Comparison of ENCODE assay signal across 7 mouse cellular contexts in the genomic region with DNA sequence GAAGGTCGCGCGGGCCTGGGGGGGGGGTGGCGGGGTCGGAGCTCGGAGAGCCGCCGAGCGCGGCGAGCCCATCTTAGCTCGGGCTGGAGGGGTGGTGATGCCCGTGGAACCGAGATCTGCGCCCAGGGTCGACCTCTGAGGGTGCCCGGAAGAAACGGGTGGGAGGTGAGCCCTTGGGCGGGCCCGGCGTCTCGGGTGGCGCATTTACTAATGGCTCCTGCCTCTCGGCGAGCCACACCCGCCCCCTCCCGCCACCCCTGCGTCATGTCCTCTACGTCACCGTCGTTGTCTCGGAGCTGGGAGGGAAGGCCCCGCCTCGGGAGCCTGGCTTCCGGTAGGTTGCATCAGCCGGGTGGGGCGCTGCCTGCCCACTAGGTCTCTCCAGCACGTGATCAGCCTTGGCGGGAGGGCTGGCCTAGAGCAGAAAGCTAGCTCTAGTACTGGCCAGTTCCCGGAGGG. TPM values are rescaled to one million over a fixed set of nuclear protein-coding genes. Genes with fewer than 3 reads are reported as not detected.
DNase-seq lines count a peak whose midpoint lies in the region; ATAC-seq lines count a peak whose summit lies in the region.

No protein-coding gene starts in this region.

- peak overlapping the region; percentile 65 for H3K4me2 ChIP-seq in intestine, embryonic 15.5 days (replicated peaks)

- DNase-seq in adrenal gland, adult 18-20 months (ENCODE audit: low spot score in 2 of 2), result peak; percentile 89 to 90
- DNase-seq in embryo, embryonic 11 days, result peak; percentile 98
- peak; percentile 98 for DNase-seq in gastrocnemius, postnatal 25 days
- peak; percentile 91 to 97 for DNase-seq in left cerebral cortex, postnatal 25 days (ENCODE audit: low spot score in 2 of 2)
- peak; percentile 98 for DNase-seq in midbrain, embryonic 10.5 days (ENCODE audit: low spot score)
- peak; percentile 95 for DNase-seq in right cerebral cortex, postnatal 4 days

- peaks cover 13% of the 10 kb centered on the region; the same call in 1 of the 2 replicates for H3K36me3 ChIP-seq in intestine, embryonic 15.5 days
- peaks cover 26% of the 10 kb centered on the region for H3K36me3 ChIP-seq in midbrain, embryonic 10.5 days

- peak overlapping the region; percentile 93 for H3K9ac ChIP-seq in intestine, embryonic 15.5 days

- H3K9me3 ChIP-seq in intestine, embryonic 15.5 days, result no peaks in the 10 kb centered on the region
- no peaks in the 10 kb centered on the region for H3K9me3 ChIP-seq in midbrain, embryonic 10.5 days (replicated peaks)

- H3K4me3 ChIP-seq in intestine, embryonic 15.5 days (replicated peaks), result peak overlapping the region; percentile 76
- H3K4me3 ChIP-seq in midbrain, embryonic 10.5 days, result peak overlapping the region; percentile 93

- peaks cover 4% of the 10 kb centered on the region; the same call in 1 of the 2 replicates for H3K4me1 ChIP-seq in intestine, embryonic 15.5 days (replicated peaks)
- peaks cover 15% of the 10 kb centered on the region for H3K4me1 ChIP-seq in midbrain, embryonic 10.5 days

- intact Hi-C loops in left cerebral cortex, postnatal 25 days (cut with DNase I), result no loop called here

- no peaks in the 10 kb centered on the region for H3K27me3 ChIP-seq in intestine, embryonic 15.5 days (replicated peaks)
- no peaks in the 10 kb centered on the region for H3K27me3 ChIP-seq in midbrain, embryonic 10.5 days (ENCODE audit: low read depth, poor library complexity, severe bottlenecking)

- peak overlapping the region; percentile 99 for H3K27ac ChIP-seq in intestine, embryonic 15.5 days
- H3K27ac ChIP-seq in midbrain, embryonic 10.5 days (replicated peaks), result peak overlapping the region; percentile 99

- under 1% methylated on average over 40 of the region's 40 CpGs for WGBS in intestine, embryonic 15.5 days
- 0% methylated on average over 40 of the region's 40 CpGs for WGBS in midbrain, embryonic 10.5 days

- ATAC-seq in intestine, embryonic 15.5 days, result peak; percentile 90

RNA-seq across cellular contexts. Expression of a gene that starts 0.5 kb away (rescaled TPM):
- total RNA-seq in adrenal gland, adult 18-20 months (2021), result 1,000 to 10,000 TPM; 1,436 to 1,462 TPM
- total RNA-seq in gastrocnemius, postnatal 25 days (2021), result 1,000 to 10,000 TPM; 1,016 to 1,083 TPM
- 1,793 and 1,952 TPM in 2 replicates for polyA plus RNA-seq in intestine, embryonic 15.5 days (2015; fragmentation: Nextera tagmentation; extraction: Ambion mirVana)
- 100 to 1,000 TPM; 820 to 888 TPM for total RNA-seq in left cerebral cortex, postnatal 25 days (2021)
- polyA plus RNA-seq in midbrain, embryonic 10.5 days (2016; fragmentation: Nextera tagmentation; extraction: Ambion mirVana), result 1,709 and 1,814 TPM in 2 replicates

RNA-seq across cellular contexts. Expression of a gene that starts 14.0 kb away (rescaled TPM):
- not detected for total RNA-seq in adrenal gland, adult 18-20 months (2021)
- total RNA-seq in gastrocnemius, postnatal 25 days (2021), result not detected
- polyA plus RNA-seq in intestine, embryonic 15.5 days (2015; fragmentation: Nextera tagmentation; extraction: Ambion mirVana), result 2.1 and 2.4 TPM in 2 replicates
- not detected for total RNA-seq in left cerebral cortex, postnatal 25 days (2021)
- polyA plus RNA-seq in midbrain, embryonic 10.5 days (2016; fragmentation: Nextera tagmentation; extraction: Ambion mirVana), result 0.56 TPM in 1 of 2 replicates, not detected in the other

RNA-seq across cellular contexts. Expression of a gene that starts 35.7 kb away (rescaled TPM):
- 10 to 100 TPM; 46.9 to 49.7 TPM for total RNA-seq in adrenal gland, adult 18-20 months (2021)
- total RNA-seq in gastrocnemius, postnatal 25 days (2021), result under 1 TPM; 0.27 to 0.28 TPM
- 13.9 and 15.5 TPM in 2 replicates for polyA plus RNA-seq in intestine, embryonic 15.5 days (2015; fragmentation: Nextera tagmentation; extraction: Ambion mirVana)
- total RNA-seq in left cerebral cortex, postnatal 25 days (2021), result 100 to 1,000 TPM; 136 to 160 TPM
- 36.6 and 40.2 TPM in 2 replicates for polyA plus RNA-seq in midbrain, embryonic 10.5 days (2016; fragmentation: Nextera tagmentation; extraction: Ambion mirVana)

RNA-seq across cellular contexts. Expression of a gene that starts 50.5 kb away (rescaled TPM):
- not detected for total RNA-seq in adrenal gland, adult 18-20 months (2021)
- not detected for total RNA-seq in gastrocnemius, postnatal 25 days (2021)
- polyA plus RNA-seq in intestine, embryonic 15.5 days (2015; fragmentation: Nextera tagmentation; extraction: Ambion mirVana), result not detected in 2 replicates
- not detected for total RNA-seq in left cerebral cortex, postnatal 25 days (2021)
- not detected in 2 replicates for polyA plus RNA-seq in midbrain, embryonic 10.5 days (2016; fragmentation: Nextera tagmentation; extraction: Ambion mirVana)

RNA-seq across cellular contexts. Expression of a gene that starts 59.4 kb away (rescaled TPM):
- total RNA-seq in adrenal gland, adult 18-20 months (2021), result not detected
- total RNA-seq in gastrocnemius, postnatal 25 days (2021), result not detected
- polyA plus RNA-seq in intestine, embryonic 15.5 days (2015; fragmentation: Nextera tagmentation; extraction: Ambion mirVana), result 11.6 and 12.7 TPM in 2 replicates
- under 1 TPM in 1 of 2 experiments, not detected in 1; 0.30 TPM for total RNA-seq in left cerebral cortex, postnatal 25 days (2021)
- polyA plus RNA-seq in midbrain, embryonic 10.5 days (2016; fragmentation: Nextera tagmentation; extraction: Ambion mirVana), result 0.12 and 0.16 TPM in 2 replicates

Comparison
In these comparisons a context has a peak if more than half of its experiments do, and no peak if none do; other contexts are left out.
1. Peak in every context shown above with its lines: DNase-seq, ATAC-seq, H3K4me3 ChIP-seq and H3K27ac ChIP-seq.
2. RNA of a gene that starts 35.7 kb away (total RNA-seq): 136 to 160 TPM in left cerebral cortex, postnatal 25 days and 46.9 to 49.7 TPM in adrenal gland, adult 18-20 months; 0.27 to 0.28 TPM in gastrocnemius, postnatal 25 days; every median in the first group is over 10 times any median in the second.